Mouse (Mus musculus) retina, adult 2 months (tissue): ENCODE data around the gene Srpk2.
"Not testable (repeated sequence)": the region's sequence is repeated elsewhere in the genome, so short reads cannot be mapped to it uniquely, and the experiment has no call there.

ENCODE experiments used
- DNase-seq: peaks from one replicate; pipeline ENCODE4 v3.0.0-alpha.2; 2012; ENCODE audit warnings: low read depth, low spot score

Srpk2 gene

GRCm38 (mm10) chr5:23568188-23568587 lies 116.2 kb downstream of the Srpk2 start:
- no peak for DNase-seq

- no peak for DNase-seq
These were observed 118.0 kb downstream of the Srpk2 start for GRCm38 (mm10) chr5:23566382-23566781.

DNA sequence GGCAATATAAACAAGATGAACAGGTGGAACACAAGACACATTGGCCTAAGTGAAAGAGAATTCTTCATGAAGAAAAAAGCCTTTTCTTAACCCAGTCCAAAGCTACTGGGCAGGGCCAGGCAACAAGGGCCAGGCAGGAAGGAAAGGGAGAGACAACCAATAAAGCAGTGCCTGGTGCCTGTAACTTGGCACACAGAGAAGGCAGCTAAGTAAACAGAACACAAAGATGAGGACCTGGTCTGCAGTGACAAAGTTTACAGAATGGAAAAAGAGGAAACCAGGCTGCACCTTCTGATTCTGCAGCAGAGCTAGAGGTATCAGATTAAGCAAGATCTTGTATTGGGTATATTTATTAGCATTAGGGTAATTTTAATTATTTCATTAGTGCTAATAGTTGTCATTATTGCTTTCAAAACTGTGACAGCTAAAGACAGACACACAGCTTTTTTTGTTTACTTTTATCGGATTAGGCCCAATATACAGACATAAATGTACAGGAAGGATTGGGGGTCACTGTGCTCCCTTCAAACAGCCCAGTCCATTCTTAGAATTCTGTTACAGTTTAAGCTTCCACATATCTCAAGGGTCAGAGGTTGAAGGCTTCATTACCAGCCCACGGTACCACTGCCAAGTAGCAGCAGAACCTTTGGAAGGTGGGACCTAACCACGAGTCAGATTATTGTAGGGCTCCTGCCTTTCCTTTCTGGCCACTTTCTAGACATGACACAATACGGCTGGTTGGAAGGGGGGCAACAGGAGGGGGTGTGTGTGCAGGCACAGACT lies 121.9 kb downstream of the Srpk2 start:
- no peak for DNase-seq

- no peak for DNase-seq
These were observed 123.2 kb downstream of the Srpk2 start for GRCm38 (mm10) chr5:23561227-23561626.

- no peak for DNase-seq
These were observed 124.2 kb downstream of the Srpk2 start for GRCm38 (mm10) chr5:23560171-23560570.

DNA sequence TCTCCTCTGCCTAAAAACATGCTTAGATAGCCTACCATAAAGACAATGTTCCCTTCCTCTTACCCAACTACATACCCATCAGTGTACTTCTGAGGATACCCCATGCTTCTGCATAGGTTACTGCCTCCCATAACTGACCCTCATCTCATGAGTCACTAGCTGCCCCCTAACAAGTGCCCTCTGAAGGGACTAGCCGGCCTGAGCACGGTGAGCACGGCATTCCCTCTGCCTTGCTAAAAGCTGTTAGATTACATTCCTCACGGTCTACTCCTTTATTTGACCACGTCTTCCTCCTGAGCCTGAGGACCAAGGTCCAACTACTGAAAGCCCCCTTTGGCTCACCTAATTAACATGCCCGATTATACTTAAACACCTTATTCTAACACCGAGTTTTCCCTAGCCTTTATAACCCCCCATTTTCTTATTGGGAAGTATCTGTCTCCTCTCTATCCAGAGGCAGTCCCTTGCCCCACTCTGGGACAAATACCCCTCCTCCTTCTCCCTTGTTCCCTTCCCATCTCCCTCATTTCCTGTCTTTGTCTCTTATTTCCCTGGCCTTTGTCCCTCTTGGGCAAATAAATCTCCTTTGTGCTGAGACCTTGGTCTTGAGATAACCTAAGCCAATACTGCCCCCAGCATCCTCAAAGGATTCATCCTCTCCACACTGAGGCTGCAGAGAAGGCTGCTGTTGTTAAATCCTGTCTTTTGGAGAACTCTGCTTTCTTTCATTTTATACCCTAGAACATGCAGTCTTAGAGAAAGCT lies 128.2 kb downstream of the Srpk2 start:
- no peak for DNase-seq

- not testable (repeated sequence) for DNase-seq
These were observed 131.1 kb downstream of the Srpk2 start for GRCm38 (mm10) chr5:23553338-23553737.

DNA sequence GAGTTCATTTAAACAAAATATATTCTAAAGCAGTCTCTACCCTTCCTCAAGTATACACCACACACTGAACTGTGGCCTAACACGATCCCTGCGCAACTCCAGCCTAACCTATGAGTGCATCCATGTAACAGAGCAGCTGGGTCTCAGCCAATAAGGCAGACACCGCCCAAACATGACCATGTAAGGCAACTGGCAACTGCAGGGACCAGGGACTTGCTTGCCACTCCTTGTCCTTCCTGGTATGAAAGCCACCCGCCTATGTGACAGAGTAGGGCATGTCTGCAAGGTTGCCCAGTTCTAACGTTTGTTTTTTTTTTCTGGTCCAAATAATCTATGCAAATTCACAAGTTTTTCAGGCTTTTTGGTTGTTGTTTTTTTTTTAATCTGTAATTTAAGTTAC lies 132.7 kb downstream of the Srpk2 start:
- DNase-seq, result no peak

DNA sequence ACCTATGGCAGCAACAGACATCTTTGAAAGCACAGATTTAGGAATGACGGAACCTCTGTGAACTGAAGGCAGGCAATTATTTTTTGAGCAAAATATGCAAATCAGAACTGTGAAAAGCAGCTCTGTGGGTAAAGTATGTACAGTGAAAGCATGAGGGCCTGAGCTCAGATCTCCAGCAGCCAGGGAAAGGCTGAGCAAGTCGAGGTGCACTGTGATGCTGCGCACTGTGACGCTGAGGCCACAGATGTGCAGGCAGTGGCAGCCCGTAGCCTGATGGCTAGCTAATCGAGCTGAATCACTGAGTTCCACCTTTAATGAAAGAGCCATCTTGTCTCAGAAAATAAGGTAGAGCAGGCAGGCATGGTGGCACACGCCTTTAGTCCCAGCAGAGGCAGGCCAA lies 148.7 kb downstream of the Srpk2 start:
- DNase-seq, result no peak

DNA sequence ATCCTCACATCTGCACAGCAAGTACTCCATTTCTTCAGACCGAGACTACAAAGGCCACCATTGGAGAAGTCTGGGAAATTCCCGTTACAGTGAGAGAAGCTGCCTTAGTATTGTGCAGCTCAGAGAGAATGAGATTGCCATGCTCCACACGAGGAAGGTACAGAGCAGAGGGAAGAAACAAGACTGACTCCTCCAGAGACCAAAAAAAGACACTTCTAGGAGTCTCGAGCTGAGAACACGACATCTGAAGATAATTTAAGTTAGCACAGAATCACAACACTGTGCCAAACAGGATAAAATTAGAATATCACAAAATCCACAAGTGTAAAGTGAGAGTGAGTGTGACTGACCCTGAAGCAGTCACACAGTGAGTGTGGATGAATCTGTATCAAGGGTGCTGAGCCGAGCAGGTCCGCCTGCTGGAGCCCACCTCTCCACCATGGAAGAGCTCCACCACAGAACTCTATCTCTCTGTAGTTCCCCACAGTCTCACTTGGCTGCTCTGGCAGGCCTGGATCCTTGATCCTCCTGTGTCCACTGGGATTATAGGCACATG lies 152.8 kb downstream of the Srpk2 start:
- no peak for DNase-seq

- no peak for DNase-seq
These were observed 153.3 kb downstream of the Srpk2 start for GRCm38 (mm10) chr5:23531100-23531499.

- no peak for DNase-seq
These were observed 159.8 kb downstream of the Srpk2 start for GRCm38 (mm10) chr5:23524621-23525020.

- DNase-seq, result no peak
These were observed 160.5 kb downstream of the Srpk2 start for GRCm38 (mm10) chr5:23523936-23524335.

GRCm38 (mm10) chr5:23521645-23522044 lies 162.8 kb downstream of the Srpk2 start:
- DNase-seq, result no peak

GRCm38 (mm10) chr5:23519679-23520078 lies 164.7 kb downstream of the Srpk2 start:
- no peak for DNase-seq

DNA sequence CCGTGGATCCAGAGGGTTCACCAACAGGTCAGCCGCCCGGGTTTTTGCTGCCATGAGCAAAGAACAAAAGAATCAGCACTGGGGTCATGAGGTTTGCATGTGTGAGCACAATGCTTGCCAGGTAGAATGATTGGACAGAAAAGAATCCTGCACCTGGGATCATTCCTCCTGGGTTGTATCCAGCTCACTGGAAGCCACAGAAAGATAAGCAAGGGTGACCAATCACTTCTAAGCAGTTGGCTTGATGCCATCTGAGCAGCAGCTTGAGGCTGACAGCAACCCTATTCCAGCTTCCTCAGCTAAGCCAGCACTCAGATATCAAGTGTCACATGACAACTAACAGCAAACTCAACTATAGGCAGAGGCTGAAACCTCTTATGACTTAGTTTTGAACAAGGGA lies 165.7 kb downstream of the Srpk2 start:
- DNase-seq, result no peak

DNA sequence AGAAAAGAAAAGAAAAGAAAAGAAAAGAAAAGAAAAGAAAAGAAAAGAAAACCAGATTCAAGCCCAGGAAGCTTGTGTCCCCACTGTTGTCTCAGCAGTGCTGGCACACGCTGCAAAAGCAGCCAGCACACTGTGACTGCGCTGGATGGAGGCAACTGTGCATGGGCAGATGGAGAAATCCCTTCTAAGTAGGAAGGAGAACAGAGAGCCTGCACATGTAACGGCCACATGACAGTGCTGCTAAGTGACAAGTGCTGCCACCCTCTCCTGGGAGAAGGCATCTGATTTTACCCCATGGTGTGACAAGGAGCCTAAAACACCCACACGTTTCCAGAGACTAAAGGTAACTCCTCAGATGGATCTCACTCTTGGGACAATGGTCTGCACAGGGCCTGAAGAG lies 166.6 kb downstream of the Srpk2 start:
- DNase-seq, result no peak

DNA sequence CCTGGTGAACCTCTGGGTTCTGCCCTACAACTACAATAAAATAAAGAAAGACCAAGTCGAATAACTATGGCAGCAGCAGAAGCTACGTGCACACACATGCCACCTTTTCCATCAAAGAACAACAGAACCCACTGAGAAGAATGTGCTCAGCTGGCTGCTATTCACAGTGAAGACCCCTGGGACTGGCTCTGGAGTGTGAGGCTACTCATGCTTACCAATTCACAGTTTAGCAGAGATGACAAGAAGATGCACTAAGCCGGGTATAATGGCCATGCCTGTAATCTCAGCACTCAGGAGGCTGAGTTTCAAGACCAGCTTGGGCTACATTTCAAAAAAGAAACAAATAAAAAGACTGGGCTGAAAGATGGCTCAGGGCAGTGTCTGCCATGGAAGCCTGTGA lies 167.5 kb downstream of the Srpk2 start:
- DNase-seq, result no peak

GRCm38 (mm10) chr5:23515038-23515437 lies 169.4 kb downstream of the Srpk2 start:
- no peak for DNase-seq

GRCm38 (mm10) chr5:23513468-23513867 lies 170.9 kb downstream of the Srpk2 start:
- no peak for DNase-seq

- DNase-seq, result no peak
These were observed 171.9 kb downstream of the Srpk2 start for GRCm38 (mm10) chr5:23512556-23512955.

DNA sequence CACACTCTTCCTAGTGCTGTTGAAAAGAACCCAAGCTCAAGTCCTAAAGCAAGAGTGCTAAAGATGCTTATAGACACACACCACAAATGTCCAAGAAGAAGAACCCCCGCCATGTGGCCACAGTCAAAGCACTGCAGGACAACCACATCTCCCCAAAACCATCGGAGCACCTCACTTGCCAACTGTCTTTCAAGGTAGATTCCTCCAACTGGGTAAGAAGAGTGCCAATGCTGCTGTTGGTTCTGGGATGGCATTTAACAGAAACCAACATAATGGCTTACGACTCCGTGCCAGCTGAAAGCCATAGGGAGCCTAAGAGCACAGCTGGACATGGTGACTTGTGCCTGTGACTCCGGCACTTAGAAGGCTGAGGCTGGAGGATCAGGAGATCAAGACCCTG lies 173.0 kb downstream of the Srpk2 start:
- DNase-seq, result no peak

GRCm38 (mm10) chr5:23508630-23509029 lies 175.8 kb downstream of the Srpk2 start:
- no peak for DNase-seq
